Mouse (Mus musculus) brain, embryonic 14.5 days (tissue): ENCODE results near the gene Cyp2w1.

Experiments used
- CTCF ChIP-seq: fragments of 200-500 bp; IDR thresholded peaks from 2 replicates; pipeline ENCODE4 v1.5.1; 2012; ENCODE audit warnings: inconsistent platforms, mild to moderate bottlenecking, moderate library complexity, borderline replicate concordance; ENCODE audit not compliant: insufficient read depth, insufficient read length; ENCODE audit errors: extremely low read depth
- POLR2A ChIP-seq: fragments of 200-500 bp; IDR thresholded peaks from 2 replicates; pipeline ENCODE4 v1.6.1; 2012; ENCODE audit warnings: mild to moderate bottlenecking, inconsistent platforms, borderline replicate concordance; ENCODE audit not compliant: poor library complexity, insufficient read depth, insufficient read length, severe bottlenecking; ENCODE audit errors: extremely low read depth

DNA sequence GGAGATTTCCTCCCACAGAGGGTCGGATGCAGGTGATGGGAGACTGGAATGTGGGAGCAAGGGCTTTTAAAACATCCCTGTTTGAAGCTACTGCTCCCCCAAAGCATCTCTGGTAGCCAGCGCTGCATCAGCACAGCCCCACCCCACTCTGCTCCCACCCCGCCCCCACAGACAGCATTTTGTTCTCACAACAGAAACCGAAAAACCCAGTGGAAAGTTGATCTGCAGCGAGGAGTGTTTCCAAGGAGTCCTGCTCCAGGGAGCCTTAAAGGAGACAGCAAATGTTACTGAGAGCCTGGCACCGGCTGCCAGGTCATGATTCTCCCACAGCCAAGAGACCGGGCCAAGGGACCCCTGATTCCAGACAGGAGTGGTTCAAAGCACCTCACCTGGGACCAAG lies 21.7 kb upstream of the Cyp2w1 start:
- TF ChIP-seq CTCF (no peak), POLR2A (no peak)
